Mouse (Mus musculus): ENCODE data around the gene Cptp. TPM values are rescaled to one million over a fixed set of nuclear protein-coding genes. Genes with fewer than 3 reads are reported as not detected.
A peak's percentile ranks its signal among the peaks of the same experiment; 100 is the strongest.

The Cptp gene
- polyA plus RNA-seq, 1 experiment from 2014 or later: 25.2 TPM

GRCm38 (mm10) chr4:155895826-155896225, 26.6 kb upstream of the Cptp start:
- Histone ChIP-seq H3K4me3 (0 out of 2 replicates have a peak overlapping the region, but pooled peaks have one; percentile 88), H3K36me3 (peaks cover 44% of the 10 kb centered on the region), H3K9ac (no peak overlapping the region), H3K9me3 (no peaks in the 10 kb centered on the region), H3K4me1 (replicated peaks) (peaks cover 38% of the 10 kb centered on the region), H3K27me3 (no peaks in the 10 kb centered on the region), H3K4me2 (peak overlapping the region; percentile 99), H3K27ac (replicated peaks) (no peak overlapping the region)
- 91% methylated on average over 4 of the region's 4 CpGs for WGBS
- ATAC-seq (ENCODE audit: low read depth): no peak

GRCm38 (mm10) chr4:155895216-155895615, 26.0 kb upstream of the Cptp start:
- peak overlapping the region; percentile 88 for H3K4me3 ChIP-seq
- H3K9ac ChIP-seq: peak overlapping the region; percentile 94
- H3K4me1 ChIP-seq (replicated peaks): peaks cover 44% of the 10 kb centered on the region
- WGBS: 40% methylated on average over 6 of the region's 6 CpGs
- no peaks in the 10 kb centered on the region for H3K27me3 ChIP-seq
- no peak for ATAC-seq (ENCODE audit: low read depth)
- peak overlapping the region; percentile 99 for H3K4me2 ChIP-seq
- peaks cover 38% of the 10 kb centered on the region for H3K36me3 ChIP-seq
- H3K9me3 ChIP-seq: no peaks in the 10 kb centered on the region
- H3K27ac ChIP-seq (replicated peaks): peak overlapping the region; percentile 65

GRCm38 (mm10) chr4:155894311-155894881, 25.2 kb upstream of the Cptp start:
- Histone ChIP-seq H3K9ac (peak overlapping the region; percentile 94), H3K36me3 (peaks cover 35% of the 10 kb centered on the region), H3K4me1 (replicated peaks) (peaks cover 52% of the 10 kb centered on the region), H3K9me3 (no peaks in the 10 kb centered on the region), H3K27me3 (no peaks in the 10 kb centered on the region), H3K4me3 (peak overlapping the region; percentile 88), H3K27ac (replicated peaks) (peak overlapping the region; percentile 65), H3K4me2 (peak overlapping the region; percentile 99)
- 33% methylated on average over 8 of the region's 8 CpGs for WGBS
- no peak for ATAC-seq (ENCODE audit: low read depth)

GRCm38 (mm10) chr4:155893212-155893690, 24.0 kb upstream of the Cptp start:
- Histone ChIP-seq H3K27ac (replicated peaks) (no peak overlapping the region; the same call in 1 of the 2 replicates), H3K36me3 (peaks cover 35% of the 10 kb centered on the region), H3K4me3 (peak overlapping the region; percentile 88), H3K27me3 (no peaks in the 10 kb centered on the region), H3K4me2 (peak overlapping the region; percentile 99), H3K4me1 (replicated peaks) (peaks cover 52% of the 10 kb centered on the region), H3K9ac (peak overlapping the region; percentile 94), H3K9me3 (no peaks in the 10 kb centered on the region)
- 73% methylated on average over 8 of the region's 8 CpGs for WGBS
- ATAC-seq (ENCODE audit: low read depth): no peak

GRCm38 (mm10) chr4:155892438-155893211, 23.4 kb upstream of the Cptp start:
- H3K4me1 ChIP-seq (replicated peaks): peaks cover 52% of the 10 kb centered on the region
- no peaks in the 10 kb centered on the region for H3K27me3 ChIP-seq
- peak overlapping the region; percentile 99 for H3K4me2 ChIP-seq
- peak overlapping the region; percentile 100 for H3K27ac ChIP-seq (replicated peaks)
- H3K9me3 ChIP-seq: no peaks in the 10 kb centered on the region
- ATAC-seq (ENCODE audit: low read depth): peak; percentile 58
- peaks cover 38% of the 10 kb centered on the region for H3K36me3 ChIP-seq
- H3K4me3 ChIP-seq: peak overlapping the region; percentile 88
- H3K9ac ChIP-seq: peak overlapping the region; percentile 94
- 5% methylated on average over 37 of the region's 37 CpGs for WGBS

- H3K9me3 ChIP-seq: no peaks in the 10 kb centered on the region
- H3K27ac ChIP-seq (replicated peaks): peak overlapping the region; percentile 100
- H3K27me3 ChIP-seq: no peaks in the 10 kb centered on the region
- H3K4me2 ChIP-seq: peak overlapping the region; percentile 99
- peak overlapping the region; percentile 94 for H3K9ac ChIP-seq
- peaks cover 42% of the 10 kb centered on the region for H3K36me3 ChIP-seq
- ATAC-seq (ENCODE audit: low read depth): peak; percentile 91
- H3K4me1 ChIP-seq (replicated peaks): peaks cover 52% of the 10 kb centered on the region
- peak overlapping the region; percentile 88 for H3K4me3 ChIP-seq
- WGBS: 0% methylated on average over 49 of the region's 56 CpGs
Measured at GRCm38 (mm10) chr4:155892017-155892416, 22.8 kb upstream of the Cptp start.

GRCm38 (mm10) chr4:155891551-155892001, 22.3 kb upstream of the Cptp start, which contains the start of the genes Pusl1 and Acap3:
Gene Pusl1, minus strand, starts transcription at chr4:155891781.
Gene Acap3, plus strand, starts transcription at chr4:155891822.
- peak within 1 kb of the TSS; percentile 100 for H3K27ac ChIP-seq (replicated peaks)
- no peaks in the 10 kb centered on the region for H3K27me3 ChIP-seq
- H3K9me3 ChIP-seq: no peaks in the 10 kb centered on the region
- H3K4me2 ChIP-seq: peak within 1 kb of the TSS; percentile 99
- under 1% methylated on average over 52 of the region's 52 CpGs for WGBS
- H3K9ac ChIP-seq: peak within 1 kb of the TSS; percentile 94
- H3K36me3 ChIP-seq: peaks cover 42% of the 10 kb centered on the region
- peak; percentile 82 for ATAC-seq (ENCODE audit: low read depth)
- peaks cover 52% of the 10 kb centered on the region for H3K4me1 ChIP-seq (replicated peaks)
- peak within 1 kb of the TSS; percentile 88 for H3K4me3 ChIP-seq

- WGBS: under 1% methylated on average over 34 of the region's 34 CpGs
- ATAC-seq (ENCODE audit: low read depth): no peak
- peak overlapping the region; percentile 100 for H3K27ac ChIP-seq (replicated peaks)
- H3K9ac ChIP-seq: peak overlapping the region; percentile 94
- H3K36me3 ChIP-seq: peaks cover 42% of the 10 kb centered on the region
- H3K4me1 ChIP-seq (replicated peaks): peaks cover 52% of the 10 kb centered on the region
- H3K4me2 ChIP-seq: peak overlapping the region; percentile 99
- no peaks in the 10 kb centered on the region for H3K9me3 ChIP-seq
- peak overlapping the region; percentile 88 for H3K4me3 ChIP-seq
- H3K27me3 ChIP-seq: no peaks in the 10 kb centered on the region
Measured at GRCm38 (mm10) chr4:155891011-155891471, 21.8 kb upstream of the Cptp start.

- WGBS: 84% methylated on average over 5 of the region's 5 CpGs
- no peak overlapping the region for H3K9ac ChIP-seq
- H3K36me3 ChIP-seq: peaks cover 55% of the 10 kb centered on the region
- H3K4me2 ChIP-seq: no peak overlapping the region
- no peaks in the 10 kb centered on the region for H3K27me3 ChIP-seq
- peaks cover 35% of the 10 kb centered on the region for H3K4me1 ChIP-seq (replicated peaks)
- ATAC-seq (ENCODE audit: low read depth): no peak
- H3K9me3 ChIP-seq: no peaks in the 10 kb centered on the region
- no peak overlapping the region for H3K4me3 ChIP-seq
- no peak overlapping the region for H3K27ac ChIP-seq (replicated peaks)
Measured at GRCm38 (mm10) chr4:155889316-155889715, 20.1 kb upstream of the Cptp start.

- no peaks in the 10 kb centered on the region for H3K27me3 ChIP-seq
- no peak overlapping the region for H3K4me2 ChIP-seq
- H3K27ac ChIP-seq (replicated peaks): no peak overlapping the region
- no peaks in the 10 kb centered on the region for H3K9me3 ChIP-seq
- no peak overlapping the region for H3K9ac ChIP-seq
- H3K4me3 ChIP-seq: no peak overlapping the region
- WGBS: 96% methylated on average over 9 of the region's 9 CpGs
- peaks cover 59% of the 10 kb centered on the region for H3K36me3 ChIP-seq
- no peak for ATAC-seq (ENCODE audit: low read depth)
- peaks cover 24% of the 10 kb centered on the region for H3K4me1 ChIP-seq (replicated peaks)
Measured at GRCm38 (mm10) chr4:155888181-155888580, 18.9 kb upstream of the Cptp start.

GRCm38 (mm10) chr4:155887674-155888073, 18.4 kb upstream of the Cptp start:
- Histone ChIP-seq H3K4me2 (no peak overlapping the region), H3K36me3 (peaks cover 59% of the 10 kb centered on the region), H3K27me3 (no peaks in the 10 kb centered on the region), H3K27ac (replicated peaks) (no peak overlapping the region), H3K4me3 (no peak overlapping the region), H3K9me3 (no peaks in the 10 kb centered on the region), H3K4me1 (replicated peaks) (peaks cover 19% of the 10 kb centered on the region), H3K9ac (no peak overlapping the region)
- WGBS: 91% methylated on average over 10 of the region's 10 CpGs
- ATAC-seq (ENCODE audit: low read depth): no peak

- Histone ChIP-seq H3K36me3 (peaks cover 59% of the 10 kb centered on the region), H3K27ac (replicated peaks) (no peak overlapping the region), H3K4me3 (no peak overlapping the region), H3K9me3 (no peaks in the 10 kb centered on the region), H3K4me1 (replicated peaks) (peaks cover 17% of the 10 kb centered on the region), H3K4me2 (no peak overlapping the region), H3K27me3 (no peaks in the 10 kb centered on the region), H3K9ac (no peak overlapping the region)
- WGBS: 91% methylated on average over 5 of the region's 5 CpGs
- no peak for ATAC-seq (ENCODE audit: low read depth)
Measured at GRCm38 (mm10) chr4:155886330-155886729, 17.1 kb upstream of the Cptp start.

Measured in neural tube, embryonic 13.5 days (tissue).